Mouse (Mus musculus) MEL (cell line): ENCODE measurements around the gene Arhgap28.

Source experiments
- BHLHE40 ChIP-seq: IDR thresholded peaks from 2 replicates; pipeline ENCODE4 v1.6.1; 2012; ENCODE audit warnings: low read depth, mild to moderate bottlenecking, inconsistent platforms, low read length, improper control_type of control experiment, borderline replicate concordance
- CTCF ChIP-seq, 3 experiments: IDR thresholded peaks in 2 of 3; conservative IDR thresholded peaks in 1 of 3; 2 replicates each; pipeline ENCODE4 v1.5.1; 2011 to 2012; ENCODE audit warnings: low read length in 3 of 3, low read depth in 2 of 3, mild to moderate bottlenecking in 2 of 3, improper control_type of control experiment in 1 of 3, inconsistent platforms in 1 of 3, mixed read lengths in 1 of 3, moderate library complexity in 1 of 3; ENCODE audit not compliant: control insufficient read depth in 1 of 3, insufficient read depth in 1 of 3, poor library complexity in 1 of 3, severe bottlenecking in 1 of 3
- GABPA ChIP-seq: IDR thresholded peaks from 2 replicates; pipeline ENCODE4 v1.6.1; 2012; ENCODE audit warnings: low read depth, mild to moderate bottlenecking, inconsistent platforms, low read length, improper control_type of control experiment, moderate library complexity
- KAT2A ChIP-seq: conservative IDR thresholded peaks from 2 replicates; pipeline ENCODE4 v1.6.1; 2012; ENCODE audit warnings: low read depth, low read length, improper control_type of control experiment, inconsistent platforms
- MAZ ChIP-seq: IDR thresholded peaks from 2 replicates; pipeline ENCODE4 v1.6.1; 2012; ENCODE audit warnings: low read depth, mild to moderate bottlenecking, inconsistent platforms, low read length, improper control_type of control experiment
- POLR2A ChIP-seq, 2 experiments: IDR thresholded peaks; 2 replicates each; pipeline ENCODE4 v1.6.1; 2011 to 2012; ENCODE audit warnings: low read length in 2 of 2, mild to moderate bottlenecking in 2 of 2, control low read depth in 1 of 2, improper control_type of control experiment in 1 of 2, low read depth in 1 of 2, moderate library complexity in 1 of 2; ENCODE audit not compliant: control insufficient read depth in 1 of 2, insufficient read depth in 1 of 2, poor library complexity in 1 of 2
- UBTF ChIP-seq: IDR thresholded peaks from 2 replicates; pipeline ENCODE4 v1.6.1; 2012; ENCODE audit warnings: low read depth, mild to moderate bottlenecking, inconsistent platforms, low read length, improper control_type of control experiment, moderate library complexity, borderline replicate concordance; ENCODE audit not compliant: insufficient read depth

GRCm38 (mm10) chr17:67896413-67896812 lies 107.5 kb downstream of the Arhgap28 start:
- TF ChIP-seq CTCF (IDR thresholded peaks at IDR 0.05 in 2 of 3, conservative IDR thresholded peaks at IDR 0.05 in 1 of 3; ENCODE audit: control insufficient read depth in 1 of 3, insufficient read depth in 1 of 3, low read depth in 2 of 3, low read length in 3 of 3, poor library complexity in 1 of 3, severe bottlenecking in 1 of 3) (no peak), GABPA (no peak), BHLHE40 (no peak), POLR2A (IDR thresholded peaks at IDR 0.05; ENCODE audit: control insufficient read depth in 1 of 2, insufficient read depth in 1 of 2, low read depth in 1 of 2, low read length in 2 of 2, poor library complexity in 1 of 2) (no peak), MAZ (no peak), UBTF (no peak), KAT2A (no peak)
